Mouse (Mus musculus): ENCODE data around the gene Kif13a. TPM values are rescaled to one million over a fixed set of nuclear protein-coding genes. Genes with fewer than 3 reads are reported as not detected.

Kif13a gene
- total RNA-seq, 2 experiments from 2014 or later: 22.6 to 22.8 TPM

DNA sequence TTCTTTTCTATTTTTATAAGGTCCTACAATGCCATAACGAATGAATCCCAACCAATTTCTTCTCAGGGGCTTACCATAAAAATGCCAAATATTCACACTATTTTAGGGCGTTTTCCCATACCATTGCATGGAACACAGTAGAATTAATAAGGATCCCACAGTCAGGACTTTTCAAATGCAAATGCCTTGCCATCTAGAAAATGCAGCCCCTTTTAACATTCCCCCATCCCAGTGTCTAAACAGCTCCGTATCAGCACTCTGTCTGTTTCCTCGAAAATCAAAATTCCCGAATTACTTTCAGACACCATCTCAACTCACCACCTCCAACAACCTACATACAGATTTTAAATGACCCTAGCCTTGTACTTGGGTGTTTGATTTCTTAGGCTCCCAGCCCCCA lies 1.3 kb downstream of the Kif13a start:
- DNase-seq (ENCODE audit: low spot score in 2 of 2): no peak
- intact Hi-C loops (cut with DNase I): loop anchor here (5.0 kb wide), 1 partner anchor 86 kb away; no protein-coding TSS in a partner anchor

DNA sequence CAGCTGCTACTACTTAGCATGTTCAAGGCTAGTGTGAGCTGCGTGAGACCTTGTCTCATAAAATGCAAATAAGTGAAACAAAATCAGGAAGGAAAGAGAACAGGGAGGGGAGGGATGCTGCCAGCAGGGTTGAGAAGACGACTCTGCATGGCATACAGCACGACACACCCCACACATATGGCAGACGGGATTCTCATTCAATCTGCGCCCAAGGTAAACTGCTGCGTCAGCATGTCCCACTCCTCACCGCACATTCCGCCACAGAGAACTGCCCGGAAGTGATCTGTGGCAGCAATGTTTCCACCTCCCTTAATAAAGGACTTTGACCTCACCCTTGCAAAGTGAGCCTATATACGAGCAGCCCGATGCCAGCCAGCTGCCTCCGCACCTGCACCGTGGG lies 4.0 kb downstream of the Kif13a start:
- no peak for DNase-seq (ENCODE audit: low spot score in 2 of 2)
- intact Hi-C loops (cut with DNase I): loop anchor here (5.0 kb wide), 1 partner anchor 83 kb away; no protein-coding TSS in a partner anchor

DNA sequence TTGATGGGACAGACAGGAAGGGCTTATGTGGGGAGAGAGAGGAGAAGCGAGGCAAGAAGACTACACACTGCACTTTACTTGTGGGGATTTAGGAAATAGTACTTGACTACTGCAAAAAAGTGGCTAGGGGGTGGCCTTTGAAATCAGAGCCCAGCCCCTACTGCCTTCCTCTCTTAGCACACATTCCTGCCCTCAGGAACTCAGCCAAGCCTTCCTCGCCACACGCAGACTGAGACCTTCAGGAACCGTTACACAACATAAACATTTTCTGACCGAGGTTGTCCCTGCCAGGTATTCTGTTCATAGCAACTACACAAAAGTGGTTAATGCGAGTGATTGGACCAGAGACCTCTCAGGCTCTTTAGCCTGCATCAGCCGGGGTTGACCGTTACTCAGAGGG lies 8.1 kb downstream of the Kif13a start:
- intact Hi-C loops (cut with DNase I): no loop called here
- no peak for DNase-seq (ENCODE audit: low spot score in 2 of 2)

DNA sequence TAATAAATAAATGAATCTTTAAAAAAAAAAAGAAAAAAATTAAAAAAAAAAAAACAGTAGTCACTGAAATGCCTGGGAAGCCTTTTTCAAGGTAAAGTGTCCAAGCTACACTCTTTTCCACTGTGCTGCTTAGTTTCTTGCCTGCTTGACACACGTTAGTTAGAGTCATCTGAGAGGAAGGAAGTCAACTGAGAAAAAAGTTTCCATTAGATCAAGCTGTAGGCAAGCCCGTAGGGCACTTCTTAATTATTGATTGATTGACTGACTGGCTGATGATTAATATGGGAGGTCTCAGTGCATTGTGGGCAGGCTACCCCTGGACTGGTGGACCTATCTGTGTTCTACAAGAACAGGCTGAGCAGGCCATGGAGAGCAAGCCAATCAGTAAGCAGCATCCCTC lies 9.9 kb downstream of the Kif13a start:
- intact Hi-C loops (cut with DNase I): no loop called here
- DNase-seq (ENCODE audit: low spot score in 2 of 2): no peak

DNA sequence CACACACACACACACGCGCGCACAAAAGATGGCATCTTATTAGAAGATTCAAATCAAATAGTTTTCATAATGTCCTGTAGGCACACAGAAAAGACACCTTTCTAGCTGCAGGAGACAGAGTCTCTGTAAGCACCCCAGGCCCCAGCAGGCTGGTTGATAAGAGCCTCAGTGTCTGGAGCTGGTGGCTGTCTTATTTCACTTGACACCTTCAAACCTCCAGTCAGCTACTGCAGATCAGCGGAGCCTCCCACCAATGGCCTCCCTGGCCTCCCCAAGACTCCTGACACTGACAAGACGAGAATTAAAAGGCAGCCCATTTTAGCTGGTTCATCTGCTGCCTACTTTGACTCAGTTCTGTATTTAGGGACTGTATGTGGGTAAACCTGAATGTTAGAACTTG lies 11.2 kb downstream of the Kif13a start:
- intact Hi-C loops (cut with DNase I): no loop called here
- DNase-seq (ENCODE audit: low spot score in 2 of 2): no peak

DNA sequence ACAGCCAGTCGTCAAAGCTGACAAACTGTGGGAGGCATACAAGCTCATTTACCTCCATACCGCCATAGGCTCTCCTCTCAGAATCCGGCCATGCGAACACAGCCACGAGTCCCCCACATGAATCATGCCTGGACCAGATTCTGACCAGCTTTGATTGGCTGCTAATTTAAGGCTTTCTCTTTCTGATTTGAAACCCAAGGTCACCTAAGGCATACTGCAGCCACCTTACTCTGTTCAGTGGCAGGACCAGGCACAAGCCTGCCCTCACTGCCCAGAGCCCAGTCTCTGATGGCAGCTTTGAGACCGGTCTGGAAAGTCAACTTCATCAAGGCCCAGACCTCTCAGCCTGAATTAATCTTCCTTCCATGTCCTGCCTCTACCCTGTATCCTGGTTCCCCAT lies 17.7 kb downstream of the Kif13a start:
- no peak for DNase-seq (ENCODE audit: low spot score in 2 of 2)
- intact Hi-C loops (cut with DNase I): no loop called here

DNA sequence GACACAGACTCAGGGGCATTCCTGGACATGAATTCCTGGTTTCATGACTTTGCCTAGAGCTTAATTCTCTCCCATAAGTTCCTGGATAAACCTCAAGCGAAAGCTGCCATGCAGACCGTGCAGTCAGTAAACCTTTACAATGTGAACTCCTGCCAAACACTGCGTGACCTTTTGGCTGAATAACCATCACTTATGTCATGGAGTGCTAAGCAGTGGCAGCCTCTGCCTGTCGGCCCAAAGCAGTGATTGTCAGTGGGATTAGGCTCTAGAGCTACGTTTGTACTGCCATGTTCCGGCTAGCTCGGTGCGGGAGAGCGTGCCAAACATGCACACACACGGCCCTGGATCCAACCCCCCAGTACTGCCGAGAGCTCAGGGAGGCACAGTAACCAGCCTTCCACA lies 18.6 kb downstream of the Kif13a start:
- intact Hi-C loops (cut with DNase I): no loop called here
- DNase-seq (ENCODE audit: low spot score in 2 of 2): no peak

DNA sequence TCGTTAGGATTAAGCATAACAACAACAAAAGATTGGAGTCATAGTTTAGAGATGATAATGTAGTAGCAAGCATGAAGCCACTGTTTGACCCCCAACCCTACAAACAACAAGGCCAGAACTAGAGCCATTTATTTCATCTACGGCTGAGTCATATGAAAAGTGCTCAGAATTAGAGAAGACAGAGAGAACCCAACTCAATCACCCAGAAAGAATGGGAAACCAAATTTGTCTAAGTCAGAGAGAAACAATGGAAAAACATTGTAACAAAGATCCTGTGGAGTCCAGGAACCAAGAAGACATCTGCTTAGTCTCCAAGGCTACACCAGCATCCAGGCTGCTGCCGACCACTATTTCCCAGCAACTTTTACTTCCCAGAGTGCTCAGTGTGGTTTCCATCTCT lies 19.7 kb downstream of the Kif13a start:
- DNase-seq (ENCODE audit: low spot score in 2 of 2): no peak
- intact Hi-C loops (cut with DNase I): no loop called here

DNA sequence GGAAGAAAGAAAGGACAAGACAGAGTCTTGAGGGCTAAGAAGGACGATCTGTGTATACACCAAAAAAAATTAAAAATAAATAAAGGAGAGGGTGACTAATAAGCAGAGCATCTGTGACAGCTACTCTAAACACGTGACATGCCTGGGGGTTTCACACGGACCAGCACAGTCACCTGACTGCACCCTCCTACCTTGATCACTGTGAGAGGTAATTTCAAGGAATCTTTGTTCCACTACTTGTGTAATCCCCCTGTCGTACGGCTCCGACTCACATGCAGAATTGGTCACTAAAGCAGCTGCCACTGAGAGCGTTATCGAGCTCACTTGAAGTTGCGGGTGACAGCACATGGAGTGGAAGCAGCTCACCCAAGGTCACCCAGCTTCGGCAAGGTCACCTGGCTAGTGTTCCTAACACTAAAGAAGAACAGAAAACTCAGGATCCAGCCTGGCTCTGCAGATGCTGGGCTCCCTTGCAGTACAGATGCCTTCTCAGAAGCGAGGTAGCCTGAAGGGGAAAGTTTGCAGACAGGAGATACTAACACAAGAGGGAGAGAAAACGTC lies 20.6 kb downstream of the Kif13a start:
- intact Hi-C loops (cut with DNase I): no loop called here

DNA sequence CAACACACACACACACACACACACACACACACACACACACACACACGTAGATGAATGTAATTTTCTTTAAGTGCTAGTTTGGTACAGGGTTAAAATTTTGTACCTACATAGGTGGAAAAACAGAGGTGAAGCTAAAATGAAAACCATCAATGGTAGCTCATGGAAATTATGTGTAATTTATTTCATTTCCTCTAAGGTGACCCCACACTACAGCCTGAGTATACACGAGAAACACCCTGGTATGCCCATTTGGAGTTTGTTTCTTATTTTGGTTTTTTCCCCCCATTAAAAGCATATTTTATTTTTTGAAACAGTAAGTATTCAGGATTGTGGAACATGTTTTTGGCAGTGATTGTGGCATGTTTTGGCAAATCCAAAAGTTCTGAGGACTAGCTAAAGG lies 21.3 kb downstream of the Kif13a start:
- intact Hi-C loops (cut with DNase I): no loop called here
- DNase-seq (ENCODE audit: low spot score in 2 of 2): no peak

More for the DNA sequence above, 20.6 kb downstream of the Kif13a start:
- DNase-seq (ENCODE audit: low spot score in 2 of 2): no peak

DNA sequence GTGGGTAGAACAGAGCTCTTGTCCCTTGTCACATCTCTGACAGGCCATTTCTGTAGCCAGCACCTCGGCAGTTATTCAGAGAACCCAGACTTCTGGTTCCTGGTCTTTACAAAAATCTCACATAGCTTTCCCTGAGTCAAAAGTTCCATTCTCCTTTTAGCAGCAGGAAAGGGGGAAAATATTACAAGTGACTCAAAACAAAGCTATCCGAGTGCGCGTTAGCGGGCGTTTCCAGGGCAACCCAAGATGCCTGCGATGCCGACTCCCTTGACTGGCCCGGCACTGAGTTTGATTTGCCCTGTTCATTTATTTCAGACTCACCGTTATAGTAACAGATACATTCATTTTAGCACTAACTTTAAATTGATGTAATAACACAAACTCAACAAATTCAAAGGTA lies 21.8 kb downstream of the Kif13a start:
- DNase-seq (ENCODE audit: low spot score in 2 of 2): no peak
- intact Hi-C loops (cut with DNase I): no loop called here

DNA sequence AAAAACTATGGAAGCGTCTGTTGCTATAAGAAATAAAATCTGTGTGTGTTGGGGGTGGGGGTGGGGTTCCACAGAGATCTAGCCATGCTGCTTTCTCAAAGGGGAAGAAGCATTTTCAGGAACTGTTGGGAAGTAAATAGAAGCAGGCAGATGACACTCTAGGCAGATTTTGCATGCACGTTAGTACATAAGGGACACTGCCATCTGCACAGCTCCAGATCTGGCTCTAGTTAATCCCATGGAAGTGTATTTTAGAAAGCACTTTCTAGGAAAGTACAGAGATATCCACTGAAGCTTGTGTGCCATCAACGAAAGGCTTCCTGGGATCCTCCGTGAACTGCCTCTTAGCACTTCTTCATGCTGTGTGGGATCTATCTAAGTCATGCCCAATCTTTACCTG lies 22.6 kb downstream of the Kif13a start:
- intact Hi-C loops (cut with DNase I): no loop called here
- no peak for DNase-seq (ENCODE audit: low spot score in 2 of 2)

DNA sequence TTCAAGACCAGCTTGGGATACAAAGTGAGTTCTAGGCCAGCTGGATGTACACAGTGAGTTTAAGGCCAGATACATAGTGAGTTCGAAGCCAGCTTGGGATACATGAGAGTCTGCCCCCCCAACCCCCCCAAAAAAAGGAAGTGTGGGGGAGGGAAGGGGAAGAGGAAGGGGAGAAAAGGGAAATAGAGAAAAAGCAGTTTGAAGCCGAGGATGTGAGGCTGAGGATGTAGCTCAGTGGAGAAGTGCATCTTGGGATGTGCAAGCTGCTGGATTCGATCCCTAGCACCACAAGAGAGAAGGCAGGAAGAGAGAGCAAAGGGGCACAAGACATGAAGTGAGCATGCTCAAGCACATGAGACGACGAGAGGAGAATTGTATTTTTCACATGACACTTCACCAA lies 23.7 kb downstream of the Kif13a start:
- intact Hi-C loops (cut with DNase I): no loop called here
- DNase-seq (ENCODE audit: low spot score in 2 of 2): no peak

DNA sequence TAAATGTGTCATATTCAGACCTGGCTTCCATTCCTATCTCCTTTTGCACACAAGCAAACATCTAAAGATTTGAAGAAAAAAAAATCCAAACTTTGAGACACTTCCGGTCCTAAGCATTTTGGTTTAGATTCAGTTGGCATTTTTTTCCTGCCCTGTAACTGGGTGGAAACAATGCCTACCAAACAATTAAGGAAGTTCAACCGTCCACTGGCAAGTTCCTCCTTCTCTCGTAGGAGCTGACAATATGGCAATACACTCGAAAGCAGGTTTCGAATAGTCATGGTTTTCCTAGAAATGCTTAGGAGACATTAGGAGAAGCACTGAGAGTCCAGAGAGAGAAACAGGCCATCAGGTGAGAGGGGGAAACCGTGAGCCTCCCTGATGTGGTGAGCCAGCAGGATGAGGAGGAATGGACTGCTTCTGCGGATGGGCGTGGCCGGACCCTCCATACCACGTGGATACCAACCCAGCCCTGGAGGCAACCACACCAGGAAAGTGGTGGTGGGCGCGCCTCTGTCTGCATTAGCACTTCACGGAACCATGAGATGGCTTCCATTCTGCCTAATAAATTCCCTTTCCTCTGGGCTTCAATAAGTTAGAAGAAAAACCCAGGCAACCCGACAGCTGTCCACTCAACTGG lies 24.6 kb downstream of the Kif13a start:
- DNase-seq (ENCODE audit: low spot score in 2 of 2): no peak
- intact Hi-C loops (cut with DNase I): no loop called here

DNA sequence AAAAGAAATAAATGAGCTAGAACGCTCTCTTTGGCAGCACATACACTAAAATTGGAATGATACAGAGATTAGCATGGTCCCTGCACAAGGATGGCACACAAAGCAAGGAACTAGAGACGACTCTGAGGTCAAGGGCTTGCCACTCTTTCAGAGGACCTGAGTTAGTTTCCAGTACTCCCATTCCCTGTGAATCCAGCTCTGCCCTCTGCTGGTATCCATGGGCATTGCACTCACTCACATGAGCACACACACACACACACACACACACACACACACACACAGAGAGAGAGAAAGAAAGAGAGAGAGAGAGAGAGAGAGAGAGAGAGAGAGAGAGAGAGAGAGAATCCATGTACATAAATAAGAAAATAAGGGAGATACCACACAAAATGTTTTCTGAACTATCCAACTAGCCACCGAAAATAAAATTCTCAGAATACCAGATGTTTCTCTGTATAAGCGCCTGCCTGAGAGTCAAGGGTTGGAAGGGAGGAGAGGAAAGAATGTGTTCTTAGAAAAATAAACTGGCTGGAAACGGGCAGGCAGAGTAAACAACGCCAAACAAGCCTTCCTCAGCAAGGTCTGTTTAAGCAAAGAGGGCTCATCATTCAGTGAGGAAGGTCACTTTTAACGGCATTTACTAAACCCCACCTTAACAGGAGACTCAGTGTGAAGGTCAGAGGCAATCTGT lies 27.0 kb downstream of the Kif13a start:
- DNase-seq (ENCODE audit: low spot score in 2 of 2): no peak
- intact Hi-C loops (cut with DNase I): no loop called here

DNA sequence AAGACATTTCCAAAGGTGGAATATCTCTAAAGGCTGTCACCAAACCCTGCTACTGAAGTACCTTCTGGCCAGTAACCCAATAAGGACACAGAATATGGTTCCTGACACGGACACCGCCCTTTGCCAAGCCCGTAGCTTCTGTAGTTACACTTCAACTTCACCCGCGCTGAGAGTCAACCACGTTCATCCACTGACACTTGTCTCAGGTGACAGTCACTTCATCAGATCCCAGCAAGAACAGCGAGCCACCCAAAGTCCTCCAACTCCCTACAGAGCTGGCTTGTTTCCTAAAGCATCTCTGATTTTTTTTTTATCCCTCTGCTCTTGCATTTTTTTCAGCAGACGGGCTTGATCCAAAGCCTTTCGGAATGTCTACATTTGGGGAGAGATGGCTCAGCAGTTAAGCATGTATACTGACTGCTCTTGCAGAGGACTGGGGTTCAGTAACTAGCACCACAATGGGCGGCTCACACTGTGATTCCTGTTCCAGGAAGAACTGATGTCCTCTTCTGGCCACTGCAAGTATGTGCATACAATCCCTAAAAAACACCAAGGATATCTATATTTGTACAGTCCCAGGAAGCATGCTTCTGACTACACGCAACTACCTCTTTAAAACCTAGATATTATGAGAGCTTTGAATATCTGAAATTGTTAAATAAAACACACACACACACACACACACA lies 28.7 kb downstream of the Kif13a start:
- no peak for DNase-seq (ENCODE audit: low spot score in 2 of 2)

DNA sequence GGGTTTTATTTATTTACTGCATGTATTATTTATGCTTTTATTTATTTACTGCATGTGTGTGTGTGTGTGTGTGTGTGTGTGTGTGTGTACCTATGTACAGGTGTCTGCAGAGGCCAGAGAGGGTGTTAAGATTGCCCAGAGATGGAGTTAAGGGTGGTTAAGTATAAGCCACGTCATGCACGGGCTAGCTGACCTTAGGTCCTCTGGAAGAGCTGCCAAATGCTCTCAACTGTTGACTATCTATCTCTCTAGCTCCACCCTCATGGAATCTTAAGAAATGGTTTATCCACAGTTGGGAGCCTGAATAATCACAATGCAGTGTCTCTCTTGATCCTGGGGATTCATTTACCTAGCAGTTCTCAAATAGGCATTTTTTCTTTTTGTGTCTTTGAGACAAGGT lies 30.8 kb downstream of the Kif13a start:
- no peak for DNase-seq (ENCODE audit: low spot score in 2 of 2)
- intact Hi-C loops (cut with DNase I): no loop called here

More for the DNA sequence above, 28.7 kb downstream of the Kif13a start:
- intact Hi-C loops (cut with DNase I): no loop called here

DNA sequence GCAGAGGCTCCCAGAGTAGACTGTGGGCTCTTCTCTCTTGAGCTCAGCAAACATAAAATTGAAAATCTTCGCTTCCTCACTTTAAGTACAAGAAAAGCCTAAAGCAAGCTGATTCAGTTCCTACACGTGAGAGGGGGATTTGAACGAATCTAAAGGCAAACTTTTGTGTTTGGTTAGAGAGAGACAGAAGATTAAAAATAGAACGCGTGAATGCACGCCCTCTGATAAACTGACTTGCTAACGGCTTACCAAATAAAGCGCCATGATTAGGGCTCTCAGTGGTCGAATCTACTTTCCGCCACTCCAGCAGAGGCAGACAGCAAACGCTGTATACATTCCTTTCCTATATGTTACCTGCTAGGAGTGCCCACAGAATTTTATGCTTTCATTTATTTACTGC lies 31.3 kb downstream of the Kif13a start:
- no peak for DNase-seq (ENCODE audit: low spot score in 2 of 2)
- intact Hi-C loops (cut with DNase I): no loop called here

DNA sequence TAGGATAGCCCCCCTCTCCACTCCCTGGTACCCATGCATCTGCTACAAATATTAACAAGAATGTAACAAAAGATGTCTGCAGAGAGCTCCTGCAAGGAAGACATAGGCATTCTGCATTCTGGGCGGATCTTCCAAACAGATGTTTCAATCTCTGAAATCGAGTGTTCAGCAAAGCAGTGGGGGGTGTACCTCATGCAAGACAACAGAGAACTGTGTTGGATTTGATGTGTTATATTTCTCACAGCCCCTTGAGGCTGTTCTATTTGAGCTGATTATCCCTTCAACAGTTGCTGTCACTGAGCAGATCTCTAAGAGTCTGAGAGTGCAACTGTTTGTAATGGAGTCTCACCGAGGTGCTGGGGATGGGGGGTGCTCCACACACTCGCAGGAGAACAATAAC lies 37.3 kb downstream of the Kif13a start:
- DNase-seq (ENCODE audit: low spot score in 2 of 2): no peak
- intact Hi-C loops (cut with DNase I): no loop called here

DNA sequence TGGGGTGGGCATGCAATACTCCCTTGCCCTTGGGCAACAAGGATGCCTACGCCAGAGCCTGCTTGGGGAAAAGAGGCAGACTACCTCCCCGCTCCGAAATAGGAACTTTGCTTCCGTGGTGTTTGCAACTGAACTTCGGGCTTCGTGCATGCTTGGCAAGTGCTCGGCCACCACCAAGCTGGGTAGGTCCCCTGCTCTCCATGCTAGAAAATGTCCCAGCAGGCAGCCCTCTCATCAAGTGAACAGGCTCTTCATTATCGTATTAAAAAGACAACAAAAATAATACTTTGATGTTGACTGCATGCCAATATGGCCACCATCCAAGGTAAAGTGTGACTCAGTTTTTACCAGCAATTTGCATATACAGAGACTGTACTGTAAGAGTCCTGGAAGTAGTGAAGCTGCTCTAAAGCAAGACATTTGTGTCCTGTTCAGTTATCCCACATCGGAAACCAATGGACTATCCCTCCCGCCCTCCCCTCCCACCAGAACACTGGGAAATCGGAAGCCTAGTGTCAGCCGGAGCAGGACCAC lies 41.5 kb downstream of the Kif13a start:
- DNase-seq (ENCODE audit: low spot score in 2 of 2): no peak

More for the DNA sequence above, 41.5 kb downstream of the Kif13a start:
- intact Hi-C loops (cut with DNase I): no loop called here
